Mouse (Mus musculus): ENCODE results near the gene Klhl30. TPM values are rescaled to one million over a fixed set of nuclear protein-coding genes. Genes with fewer than 3 reads are reported as not detected.

Gene Klhl30
- polyA plus RNA-seq, 1 experiment from 2014 or later, result 0.61 TPM

- Histone ChIP-seq H3K4me3 (ENCODE audit: low read depth, low read length) (no peak overlapping the region), H3K9ac (ENCODE audit: low read length) (no peak overlapping the region), H3K36me3 (ENCODE audit: control insufficient read depth, insufficient read depth, low read length) (no peaks in the 10 kb centered on the region), H3K27ac (replicated peaks) (no peak overlapping the region), H3K9me3 (ENCODE audit: control insufficient read depth, low read length) (no peaks in the 10 kb centered on the region), H3K4me1 (replicated peaks; ENCODE audit: control insufficient read depth, insufficient read depth) (no peaks in the 10 kb centered on the region), H3K4me2 (replicated peaks; ENCODE audit: low read depth) (no peak overlapping the region), H3K27me3 (ENCODE audit: control insufficient read depth, insufficient read depth, low read length) (no peaks in the 10 kb centered on the region)
- ATAC-seq (ENCODE audit: low FRiP score, low TSS enrichment) (no peak), DNase-seq (ENCODE audit: low spot score) (no peak)
- TF ChIP-seq CTCF (IDR thresholded peaks at IDR 0.05; ENCODE audit: low read depth) (no peak), EP300 (optimal IDR thresholded peaks at IDR 0.05) (no peak)
These were observed 17.2 kb upstream of the Klhl30 start for GRCm38 (mm10) chr1:91333582-91333981.

- WGBS, result 89% methylated on average over 7 of the region's 7 CpGs
- TF ChIP-seq EP300 (optimal IDR thresholded peaks at IDR 0.05), result no peak
- TF ChIP-seq CTCF (IDR thresholded peaks at IDR 0.05; ENCODE audit: low read depth), result no peak
- H3K4me3 ChIP-seq (ENCODE audit: low read depth, low read length), result no peak overlapping the region
- H3K4me2 ChIP-seq (replicated peaks; ENCODE audit: low read depth), result no peak overlapping the region
- no peak overlapping the region for H3K27ac ChIP-seq (replicated peaks)
- no peaks in the 10 kb centered on the region for H3K9me3 ChIP-seq (ENCODE audit: control insufficient read depth, low read length)
- no peaks in the 10 kb centered on the region for H3K27me3 ChIP-seq (ENCODE audit: control insufficient read depth, insufficient read depth, low read length)
- ATAC-seq (ENCODE audit: low FRiP score, low TSS enrichment) (no peak), DNase-seq (ENCODE audit: low spot score) (no peak)
- no peaks in the 10 kb centered on the region for H3K4me1 ChIP-seq (replicated peaks; ENCODE audit: control insufficient read depth, insufficient read depth)
- no peaks in the 10 kb centered on the region for H3K36me3 ChIP-seq (ENCODE audit: control insufficient read depth, insufficient read depth, low read length)
- no peak overlapping the region for H3K9ac ChIP-seq (ENCODE audit: low read length)
These were observed 13.5 kb upstream of the Klhl30 start for GRCm38 (mm10) chr1:91337355-91337754.

GRCm38 (mm10) chr1:91344001-91344400 lies 6.8 kb upstream of the Klhl30 start:
- DNase-seq (ENCODE audit: low spot score) (no peak), ATAC-seq (ENCODE audit: low FRiP score, low TSS enrichment) (no peak)
- TF ChIP-seq CTCF (IDR thresholded peaks at IDR 0.05; ENCODE audit: low read depth) (no peak), EP300 (optimal IDR thresholded peaks at IDR 0.05) (no peak)
- Histone ChIP-seq H3K27ac (replicated peaks) (no peak overlapping the region), H3K27me3 (ENCODE audit: control insufficient read depth, insufficient read depth, low read length) (peaks cover 14% of the 10 kb centered on the region; the same call in 1 of the 2 replicates), H3K4me3 (ENCODE audit: low read depth, low read length) (no peak overlapping the region), H3K9me3 (ENCODE audit: control insufficient read depth, low read length) (no peaks in the 10 kb centered on the region), H3K4me1 (replicated peaks; ENCODE audit: control insufficient read depth, insufficient read depth) (no peaks in the 10 kb centered on the region), H3K4me2 (replicated peaks; ENCODE audit: low read depth) (no peak overlapping the region), H3K36me3 (ENCODE audit: control insufficient read depth, insufficient read depth, low read length) (no peaks in the 10 kb centered on the region), H3K9ac (ENCODE audit: low read length) (no peak overlapping the region)
- WGBS, result 73% methylated on average over 3 of the region's 3 CpGs

- H3K9ac ChIP-seq (ENCODE audit: low read length), result 0 out of 2 replicates have a peak overlapping the region, but pooled peaks have one; percentile 1
- no peaks in the 10 kb centered on the region for H3K4me1 ChIP-seq (replicated peaks; ENCODE audit: control insufficient read depth, insufficient read depth)
- peak overlapping the region; percentile 19 for H3K4me3 ChIP-seq (ENCODE audit: low read depth, low read length)
- WGBS, result 3% methylated on average over 67 of the region's 68 CpGs
- H3K4me2 ChIP-seq (replicated peaks; ENCODE audit: low read depth), result peak overlapping the region; percentile 50
- H3K9me3 ChIP-seq (ENCODE audit: control insufficient read depth, low read length), result no peaks in the 10 kb centered on the region
- TF ChIP-seq EP300 (optimal IDR thresholded peaks at IDR 0.05) (no peak), CTCF (IDR thresholded peaks at IDR 0.05; ENCODE audit: low read depth) (peak; percentile 54)
- H3K27ac ChIP-seq (replicated peaks), result no peak overlapping the region
- no peaks in the 10 kb centered on the region for H3K36me3 ChIP-seq (ENCODE audit: control insufficient read depth, insufficient read depth, low read length)
- H3K27me3 ChIP-seq (ENCODE audit: control insufficient read depth, insufficient read depth, low read length), result peaks cover 14% of the 10 kb centered on the region; the same call in 1 of the 2 replicates
- DNase-seq (ENCODE audit: low spot score), result peak; percentile 36
- no peak for ATAC-seq (ENCODE audit: low FRiP score, low TSS enrichment)
These were observed 5.7 kb upstream of the Klhl30 start for GRCm38 (mm10) chr1:91344921-91345685.

- no peaks in the 10 kb centered on the region for H3K9me3 ChIP-seq (ENCODE audit: control insufficient read depth, low read length)
- no peak overlapping the region for H3K4me2 ChIP-seq (replicated peaks; ENCODE audit: low read depth)
- 30% methylated on average over 3 of the region's 3 CpGs for WGBS
- H3K4me3 ChIP-seq (ENCODE audit: low read depth, low read length), result no peak overlapping the region
- no peaks in the 10 kb centered on the region for H3K36me3 ChIP-seq (ENCODE audit: control insufficient read depth, insufficient read depth, low read length)
- no peak overlapping the region for H3K9ac ChIP-seq (ENCODE audit: low read length)
- ATAC-seq (ENCODE audit: low FRiP score, low TSS enrichment) (peak; percentile 69), DNase-seq (ENCODE audit: low spot score) (peak; percentile 64)
- H3K27ac ChIP-seq (replicated peaks), result no peak overlapping the region
- peak; percentile 92 for TF ChIP-seq CTCF (IDR thresholded peaks at IDR 0.05; ENCODE audit: low read depth)
- no peak for TF ChIP-seq EP300 (optimal IDR thresholded peaks at IDR 0.05)
- peaks cover 14% of the 10 kb centered on the region; the same call in 1 of the 2 replicates for H3K27me3 ChIP-seq (ENCODE audit: control insufficient read depth, insufficient read depth, low read length)
- no peaks in the 10 kb centered on the region for H3K4me1 ChIP-seq (replicated peaks; ENCODE audit: control insufficient read depth, insufficient read depth)
These were observed 3.9 kb upstream of the Klhl30 start for GRCm38 (mm10) chr1:91346892-91347291.

GRCm38 (mm10) chr1:91351249-91351648 lies 433 bp downstream of the Klhl30 start:
- Histone ChIP-seq H3K4me2 (replicated peaks; ENCODE audit: low read depth) (no peak overlapping the region), H3K9me3 (ENCODE audit: control insufficient read depth, low read length) (no peaks in the 10 kb centered on the region), H3K4me3 (ENCODE audit: low read depth, low read length) (no peak overlapping the region), H3K27me3 (ENCODE audit: control insufficient read depth, insufficient read depth, low read length) (no peaks in the 10 kb centered on the region), H3K9ac (ENCODE audit: low read length) (no peak overlapping the region), H3K4me1 (replicated peaks; ENCODE audit: control insufficient read depth, insufficient read depth) (no peaks in the 10 kb centered on the region), H3K27ac (replicated peaks) (no peak overlapping the region), H3K36me3 (ENCODE audit: control insufficient read depth, insufficient read depth, low read length) (no peaks in the 10 kb centered on the region)
- TF ChIP-seq CTCF (IDR thresholded peaks at IDR 0.05; ENCODE audit: low read depth), result no peak
- TF ChIP-seq EP300 (optimal IDR thresholded peaks at IDR 0.05), result no peak
- DNase-seq (ENCODE audit: low spot score), result no peak
- 72% methylated on average over 3 of the region's 3 CpGs for WGBS
- no peak for ATAC-seq (ENCODE audit: low FRiP score, low TSS enrichment)
